Mouse (Mus musculus) cerebellum, postnatal 10 days (tissue): ENCODE measurements around the gene M1ap.

ENCODE experiments used
- DNase-seq, 2 experiments: peaks; one replicate each; pipeline ENCODE4 v3.0.0; 2021; ENCODE audit warnings: mixed read lengths in 2 of 2

Gene M1ap

DNA sequence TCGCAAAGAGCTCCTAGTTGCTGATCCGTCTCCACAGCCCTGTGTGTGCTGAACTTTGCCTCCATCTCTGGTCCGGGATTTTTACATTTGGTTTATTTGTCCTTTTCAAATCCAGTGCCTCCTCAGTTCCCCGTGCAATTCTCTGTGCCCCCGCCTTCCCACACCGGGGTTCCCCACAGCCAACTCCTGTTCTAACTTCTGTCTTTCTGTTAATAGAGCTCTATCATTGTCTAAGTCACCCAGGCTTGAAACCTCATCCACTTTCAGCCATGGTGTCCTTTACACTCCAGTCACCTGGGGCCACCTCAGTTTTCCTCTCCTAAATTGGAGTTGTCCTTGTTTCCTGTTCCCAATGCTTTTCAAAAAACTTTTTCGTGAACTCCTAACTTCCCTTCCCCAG lies 64.6 kb downstream of the M1ap start:
- no peak for DNase-seq

DNA sequence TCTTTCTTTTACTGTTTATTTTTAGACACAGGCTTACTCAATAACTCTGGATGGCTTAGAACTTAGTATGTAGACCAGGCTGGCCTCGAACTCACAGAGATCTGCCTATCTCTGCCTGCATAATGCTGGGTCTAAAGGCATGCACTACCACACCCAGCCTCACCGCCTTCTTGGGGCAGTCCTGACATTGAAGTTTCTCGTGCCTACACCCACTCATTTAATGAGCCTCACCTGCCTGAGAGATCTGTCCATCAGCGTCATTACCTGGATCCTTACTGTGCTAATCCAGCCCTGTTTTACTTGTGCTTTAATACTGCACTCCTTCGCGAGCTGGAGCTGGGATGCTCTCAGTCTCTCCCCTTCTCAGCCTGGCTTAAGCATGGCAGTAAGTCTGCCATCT lies 65.1 kb downstream of the M1ap start:
- DNase-seq: no peak

DNA sequence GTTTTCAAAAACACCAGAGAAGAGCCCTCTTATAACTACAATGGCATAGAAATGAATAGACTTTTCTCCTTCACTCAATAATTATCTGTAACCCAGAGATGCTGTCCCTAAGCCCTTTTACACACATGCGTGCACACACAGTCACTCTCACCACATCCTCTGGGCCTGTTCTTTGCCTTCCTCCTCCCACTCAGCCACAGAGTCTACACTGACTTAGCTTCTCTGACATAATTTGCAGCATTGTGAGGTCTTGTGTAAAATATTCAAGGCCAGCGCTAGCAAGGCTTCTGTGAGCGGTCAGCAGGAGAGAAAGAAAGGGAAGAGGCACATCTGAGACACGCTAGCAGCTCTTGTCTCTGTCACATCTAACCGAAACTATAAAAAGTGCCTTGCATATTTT lies 66.7 kb downstream of the M1ap start:
- DNase-seq: no peak

DNA sequence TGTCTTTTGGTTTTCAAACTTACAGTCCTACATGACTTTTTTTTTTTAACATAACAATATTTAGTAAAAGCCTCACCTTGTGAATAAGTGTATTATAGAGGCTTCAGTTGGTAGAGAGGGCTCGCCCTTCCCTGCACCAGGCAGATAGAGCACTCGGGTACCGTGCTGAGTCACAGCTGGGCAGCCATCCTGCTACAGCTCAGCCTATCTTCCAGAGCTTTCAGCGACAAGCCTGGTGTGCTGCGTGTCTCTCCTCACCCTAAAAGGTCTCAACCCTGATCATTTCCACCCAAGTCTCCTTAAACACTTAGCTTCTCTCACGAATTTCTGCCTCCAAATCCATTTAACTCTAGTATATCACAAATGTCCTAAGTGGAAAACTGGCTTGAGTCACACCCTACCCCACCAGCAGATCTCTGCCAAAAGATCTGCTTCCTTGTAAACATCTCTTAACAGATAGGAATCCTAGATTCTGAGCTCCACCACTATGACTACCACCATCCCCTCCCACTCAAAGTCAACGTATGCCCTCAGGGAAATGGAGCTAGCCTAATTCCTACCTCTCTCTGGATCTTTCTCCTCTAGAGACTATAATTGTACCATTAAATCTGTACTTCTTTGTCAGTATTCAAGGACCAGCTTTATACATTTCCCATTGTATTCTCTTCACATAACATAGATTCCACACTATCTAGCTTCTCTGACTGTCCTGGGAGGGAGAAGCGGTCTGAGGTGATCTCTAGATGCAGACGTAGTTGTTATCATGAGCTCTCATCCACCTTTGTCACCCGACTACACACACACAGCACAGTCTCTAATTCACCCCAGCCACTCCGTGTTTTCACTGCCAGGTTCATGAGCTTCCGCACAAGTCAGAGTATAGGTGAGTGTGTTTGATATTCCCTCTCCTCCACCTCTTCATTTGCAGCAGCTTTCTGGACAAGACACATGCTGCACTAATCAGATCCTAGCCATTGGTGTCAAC lies 68.1 kb downstream of the M1ap start:
- no peak for DNase-seq

DNA sequence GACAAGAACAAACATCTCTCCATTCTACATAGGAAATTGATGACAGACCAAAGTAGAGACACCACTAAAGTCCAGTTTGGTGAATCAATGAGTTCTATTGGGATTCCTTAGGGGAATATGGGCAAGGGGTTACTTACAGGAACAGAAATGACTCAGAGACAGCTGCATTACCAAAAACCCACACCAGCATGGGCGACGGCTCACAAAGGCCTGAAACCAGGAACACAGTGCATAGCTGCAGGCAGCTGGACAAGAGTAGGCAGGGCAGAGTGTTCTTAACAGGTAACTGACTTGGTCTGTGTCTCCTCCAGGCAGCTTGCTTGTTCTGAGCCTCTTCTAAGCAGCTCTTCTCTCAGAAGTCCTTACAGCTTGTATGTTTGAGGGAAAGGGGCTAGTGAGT lies 69.0 kb downstream of the M1ap start:
- no peak for DNase-seq

DNA sequence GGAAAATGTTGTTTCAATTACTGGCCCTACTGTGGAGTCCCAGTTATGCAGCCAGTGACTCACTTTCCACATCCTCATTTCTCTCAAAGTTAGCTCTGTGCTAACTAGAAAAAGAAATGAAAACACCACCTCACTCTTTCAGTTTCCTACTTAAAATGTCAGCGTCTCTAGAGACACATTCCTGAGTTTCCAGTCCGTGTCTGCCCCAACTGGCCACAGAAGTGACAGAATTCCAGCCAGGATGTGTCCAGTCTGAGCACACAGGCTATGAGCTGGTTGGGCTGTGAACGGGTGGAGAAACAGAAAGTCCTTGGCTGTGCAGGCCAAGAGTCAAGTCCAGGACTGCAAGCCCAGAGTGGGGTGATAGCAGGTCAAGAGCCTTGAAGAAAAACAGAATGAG lies 70.5 kb downstream of the M1ap start:
- no peak for DNase-seq

DNA sequence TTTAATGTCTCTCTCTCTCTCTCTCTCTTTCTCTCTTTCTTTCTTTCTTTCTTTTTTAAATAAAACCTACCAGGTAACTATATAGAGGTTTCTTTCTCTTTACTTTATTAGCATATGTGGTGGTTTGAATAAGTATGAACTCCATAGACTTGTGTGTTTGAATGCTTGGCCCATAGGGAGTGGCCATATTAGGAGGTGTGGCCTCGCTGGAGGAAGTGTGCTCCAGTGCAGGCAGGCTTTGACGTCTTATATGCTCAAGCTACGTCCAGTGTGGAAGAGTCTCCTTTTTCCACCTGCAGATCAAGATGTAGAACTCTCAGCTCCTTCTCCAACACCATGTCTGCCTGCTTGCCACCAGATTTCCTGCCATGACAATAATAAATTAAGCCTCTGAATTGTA lies 72.3 kb downstream of the M1ap start:
- no peak for DNase-seq

DNA sequence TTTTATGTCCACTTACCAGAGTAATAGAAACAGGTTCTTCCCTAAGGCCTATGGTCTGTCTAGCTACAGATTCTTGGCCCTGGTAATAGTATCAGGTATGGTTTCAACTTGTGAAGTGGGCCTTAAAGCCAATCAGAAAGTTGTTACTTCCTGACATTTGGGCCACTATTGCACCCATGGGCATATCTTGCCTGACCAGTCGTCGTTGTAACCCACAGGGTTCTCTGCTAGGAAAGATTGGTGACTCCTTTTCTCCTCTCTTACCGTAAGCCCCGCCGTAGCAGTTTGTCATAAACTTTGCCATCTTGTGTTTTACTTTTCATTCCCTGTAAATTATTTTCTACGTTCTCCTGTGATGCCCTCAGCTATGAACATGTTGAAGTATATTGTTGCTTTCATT lies 73.4 kb downstream of the M1ap start:
- no peak for DNase-seq

DNA sequence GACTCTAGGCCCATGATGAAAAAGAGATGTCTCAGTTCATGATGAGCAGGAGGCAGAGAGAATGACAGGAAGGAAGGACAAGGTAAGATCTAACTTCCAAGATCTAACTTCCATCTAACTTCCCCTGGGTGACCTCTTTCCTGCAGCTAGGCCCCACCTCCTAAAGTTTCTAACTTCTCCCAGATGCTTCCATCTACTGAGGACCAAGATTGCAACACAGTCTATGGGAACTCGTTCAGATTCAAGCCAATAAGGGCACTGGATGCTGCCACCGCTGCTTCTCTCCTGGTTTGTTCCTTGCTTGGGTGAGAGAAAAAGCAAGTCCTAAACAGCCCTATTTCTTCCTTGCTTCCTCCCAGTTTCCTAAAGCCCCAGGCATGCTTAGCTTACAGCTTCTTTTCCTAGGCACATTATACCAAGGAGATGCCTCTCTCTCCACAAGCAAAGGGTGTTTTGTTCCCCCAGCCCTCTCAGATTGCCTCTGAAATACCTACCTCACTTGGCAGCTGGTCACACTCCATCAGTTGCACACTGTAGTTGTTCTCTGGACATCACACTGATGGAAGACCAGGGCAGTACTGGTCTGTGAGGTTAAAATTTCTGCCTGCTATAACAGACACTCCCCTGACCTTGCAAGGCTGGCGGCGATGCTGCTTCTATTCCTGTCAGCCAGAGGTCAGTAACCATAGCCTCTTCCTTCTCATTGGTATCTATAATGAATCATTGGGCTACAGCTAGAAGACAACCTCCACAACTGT lies 74.3 kb downstream of the M1ap start:
- DNase-seq: no peak

DNA sequence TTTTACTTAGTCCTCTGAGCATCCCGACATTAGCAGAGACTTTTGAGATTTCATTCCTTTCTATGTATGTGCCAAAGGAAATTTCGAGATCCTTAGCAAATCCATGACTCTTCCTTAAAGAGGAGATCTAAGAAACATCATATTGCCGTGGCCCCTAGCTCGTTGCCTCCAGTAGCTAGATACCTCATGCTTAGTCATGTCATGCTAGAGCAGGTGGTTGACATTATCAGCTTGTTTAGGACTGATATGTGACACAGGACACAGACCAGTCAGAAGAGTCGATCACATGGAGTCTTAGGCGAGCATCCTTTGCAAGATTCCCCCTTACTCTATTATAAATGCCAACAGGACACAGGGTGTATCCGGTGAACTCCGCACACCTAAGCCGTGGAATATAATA lies 76.3 kb downstream of the M1ap start:
- no peak for DNase-seq

DNA sequence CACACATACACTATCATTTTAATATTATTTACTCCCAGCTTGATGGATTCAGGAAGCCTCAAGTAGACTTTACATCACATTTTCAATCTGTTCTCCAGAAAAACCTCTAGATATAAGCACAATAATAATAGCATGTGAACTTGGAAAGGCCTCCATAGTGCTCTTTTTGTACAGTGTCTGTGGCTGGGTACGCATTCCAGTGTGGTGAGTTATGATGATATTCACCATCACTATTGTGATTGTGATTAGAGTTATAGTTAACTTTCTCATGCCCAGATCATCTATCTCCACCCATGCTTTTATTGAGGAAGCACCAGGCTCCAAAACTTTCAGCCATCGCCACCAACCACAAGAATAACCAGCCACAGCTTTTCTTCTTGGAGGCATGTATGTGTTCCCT lies 77.1 kb downstream of the M1ap start:
- DNase-seq: no peak

DNA sequence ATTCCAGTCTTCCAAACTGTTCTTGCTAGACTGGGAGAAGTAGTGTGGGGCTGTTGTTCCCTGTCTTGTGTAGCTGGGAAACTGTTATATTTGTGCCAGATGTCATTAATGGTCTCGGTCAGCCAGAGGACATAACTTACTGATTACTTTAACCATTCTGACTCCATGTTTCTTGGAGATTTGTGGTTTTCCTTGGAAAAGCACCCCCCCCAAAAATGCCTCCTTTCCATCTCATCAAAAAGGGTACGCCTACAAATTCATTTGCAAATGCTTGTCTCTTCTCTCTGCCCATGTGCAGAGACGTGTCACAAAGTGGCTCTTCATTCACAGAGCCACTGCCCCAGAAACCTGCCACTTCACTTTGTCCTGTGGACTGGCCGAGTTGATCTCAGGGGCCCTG lies 77.7 kb downstream of the M1ap start:
- no peak for DNase-seq

DNA sequence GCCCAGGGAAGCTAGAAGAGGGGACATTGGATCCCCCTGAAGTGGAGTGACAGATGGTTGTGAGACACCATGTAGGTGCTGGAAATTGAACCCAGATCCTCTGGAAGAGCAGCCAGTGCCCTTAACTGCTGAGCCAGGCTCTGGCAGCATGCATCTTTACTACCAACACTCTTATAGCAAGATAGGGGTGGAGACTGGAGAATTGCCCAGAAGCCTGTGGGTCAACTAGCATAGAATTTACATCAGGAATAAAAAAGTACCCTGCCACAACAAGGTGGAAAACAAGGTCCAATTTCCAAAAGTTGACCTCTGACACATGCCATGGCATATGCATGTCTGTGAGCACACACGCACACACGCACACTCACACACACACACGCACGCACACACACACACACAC lies 78.5 kb downstream of the M1ap start:
- no peak for DNase-seq

DNA sequence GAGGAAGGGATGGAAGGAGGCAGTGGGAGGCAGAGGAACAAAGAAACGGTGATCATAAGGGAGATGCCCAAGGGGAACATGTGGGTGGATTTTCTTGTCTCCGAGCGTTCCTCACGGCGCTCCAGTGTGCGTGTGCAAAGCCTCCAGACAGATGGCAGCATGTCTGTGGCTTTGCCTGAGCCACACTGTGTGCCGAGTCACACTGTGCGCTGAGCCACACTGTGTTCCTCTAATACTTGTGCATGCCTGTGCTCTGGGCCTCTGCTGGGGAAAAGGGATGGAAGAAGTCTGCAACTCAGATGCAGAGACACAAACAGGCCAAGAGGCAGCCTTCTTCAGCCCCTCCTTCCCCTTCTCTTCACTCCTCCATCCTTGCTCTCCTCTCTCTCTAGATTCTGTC lies 80.6 kb downstream of the M1ap start:
- DNase-seq: no peak

DNA sequence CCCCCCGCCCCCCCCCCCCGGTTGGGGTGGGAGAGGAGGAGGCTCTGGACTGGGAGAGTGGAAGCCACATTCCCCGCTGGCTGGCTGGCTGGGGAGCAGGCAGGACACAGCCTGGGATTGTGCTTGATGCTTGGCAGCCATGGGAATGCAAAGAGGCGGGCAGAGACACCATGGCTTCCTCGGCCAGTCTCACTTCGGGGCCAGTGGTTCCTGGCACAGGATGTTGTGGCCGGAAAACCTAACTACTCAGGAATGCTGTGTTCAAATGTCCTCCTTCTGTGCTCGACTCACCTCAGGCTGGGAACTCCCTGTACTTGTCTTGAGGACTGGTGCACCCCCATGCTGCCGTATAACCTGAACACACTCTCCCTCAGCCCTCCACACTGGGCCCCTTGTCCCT lies 81.0 kb downstream of the M1ap start:
- DNase-seq: no peak

DNA sequence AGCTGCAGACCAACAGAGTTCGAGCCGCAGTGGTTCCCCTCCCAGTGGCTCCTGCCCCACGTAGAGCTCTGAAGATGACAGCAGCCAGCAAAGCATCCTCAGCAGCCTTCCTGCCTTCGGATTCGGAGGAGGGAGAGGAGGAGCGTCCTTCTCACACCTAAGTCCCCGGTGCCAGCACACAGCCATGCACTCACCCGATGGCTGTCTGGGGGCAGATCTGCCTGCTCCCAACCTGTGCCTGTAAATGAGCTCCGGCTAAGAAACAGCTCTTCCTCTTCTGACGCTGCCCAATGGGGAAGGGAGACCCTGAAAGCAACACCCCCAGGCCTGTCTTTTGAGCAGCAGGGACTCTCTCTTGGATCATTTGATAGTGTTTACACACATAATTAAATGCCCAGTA lies 83.1 kb downstream of the M1ap start:
- no peak for DNase-seq

DNA sequence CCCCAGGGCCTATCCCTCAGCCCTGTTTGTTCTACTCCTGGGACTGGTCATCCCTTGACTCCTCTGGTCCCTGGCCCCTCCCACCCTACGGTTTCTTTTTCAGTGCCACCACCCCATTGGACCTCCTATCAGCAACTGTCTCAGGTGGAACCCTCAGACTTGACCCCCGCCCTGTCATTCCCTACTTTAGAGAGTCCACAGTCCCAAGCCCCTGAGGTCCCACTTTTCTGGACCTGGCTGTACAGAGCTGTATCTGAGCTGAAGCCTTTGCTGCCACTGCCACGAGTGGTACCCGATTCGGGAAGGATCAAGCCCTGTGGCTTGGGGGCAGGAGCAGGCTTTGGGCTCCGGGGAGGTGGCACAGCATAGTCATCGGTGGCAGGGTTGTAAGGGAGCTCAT lies 84.4 kb downstream of the M1ap start:
- DNase-seq: no peak

DNA sequence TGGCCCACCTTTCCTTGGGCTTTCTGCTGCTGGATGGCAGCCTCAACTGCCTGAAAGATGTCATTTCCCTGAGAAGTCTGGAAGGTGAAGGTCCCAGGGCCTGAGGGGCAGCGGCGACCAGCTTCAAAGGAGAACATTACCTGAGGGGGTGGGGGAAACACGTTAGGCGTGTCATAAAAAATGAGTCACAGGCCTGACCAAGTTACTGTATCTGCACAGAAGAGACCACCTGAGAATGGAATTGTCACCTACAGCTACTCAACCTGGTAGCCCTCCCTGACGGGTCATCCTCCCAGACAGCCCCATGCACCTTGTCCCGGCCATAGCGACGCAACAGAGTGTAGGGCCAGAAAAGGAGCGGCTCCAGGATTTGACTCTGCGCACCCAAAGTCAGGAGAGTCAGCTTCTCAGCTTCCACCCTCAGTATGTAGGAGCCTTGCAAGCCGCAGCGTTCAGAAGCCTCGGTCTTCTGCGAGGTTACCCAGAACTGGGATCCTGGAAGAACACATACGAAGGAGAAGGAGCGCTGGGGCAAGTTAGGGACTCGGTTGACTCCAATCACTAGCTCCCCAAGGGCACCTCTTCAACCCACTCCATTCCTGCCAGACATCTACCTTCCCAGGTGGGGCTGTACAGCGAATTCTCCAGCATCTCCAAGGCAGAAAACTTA lies 85.4 kb downstream of the M1ap start:
- DNase-seq: no peak

DNA sequence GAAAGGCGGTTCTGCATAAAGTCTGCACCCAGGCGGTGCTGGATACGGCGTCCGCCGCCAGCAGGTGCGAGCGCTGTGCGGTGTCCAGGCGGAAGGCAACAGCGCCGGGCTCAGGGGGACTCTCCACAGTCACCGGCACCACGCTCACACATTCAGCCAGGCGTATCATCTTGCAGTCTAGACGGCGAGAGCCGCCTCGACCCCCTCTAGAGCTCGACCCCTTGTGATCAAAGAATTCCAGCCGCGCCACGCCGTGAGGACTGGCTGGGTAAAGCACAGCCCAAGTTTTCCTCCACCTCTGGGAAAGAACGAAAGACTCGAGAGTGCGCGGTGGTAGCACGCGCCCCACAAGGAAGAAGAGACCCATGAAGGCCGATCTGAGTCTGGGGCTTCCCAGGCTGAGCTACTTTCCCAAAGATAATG lies 86.1 kb downstream of the M1ap start:
- DNase-seq: peak; percentile 35 to 46

DNA sequence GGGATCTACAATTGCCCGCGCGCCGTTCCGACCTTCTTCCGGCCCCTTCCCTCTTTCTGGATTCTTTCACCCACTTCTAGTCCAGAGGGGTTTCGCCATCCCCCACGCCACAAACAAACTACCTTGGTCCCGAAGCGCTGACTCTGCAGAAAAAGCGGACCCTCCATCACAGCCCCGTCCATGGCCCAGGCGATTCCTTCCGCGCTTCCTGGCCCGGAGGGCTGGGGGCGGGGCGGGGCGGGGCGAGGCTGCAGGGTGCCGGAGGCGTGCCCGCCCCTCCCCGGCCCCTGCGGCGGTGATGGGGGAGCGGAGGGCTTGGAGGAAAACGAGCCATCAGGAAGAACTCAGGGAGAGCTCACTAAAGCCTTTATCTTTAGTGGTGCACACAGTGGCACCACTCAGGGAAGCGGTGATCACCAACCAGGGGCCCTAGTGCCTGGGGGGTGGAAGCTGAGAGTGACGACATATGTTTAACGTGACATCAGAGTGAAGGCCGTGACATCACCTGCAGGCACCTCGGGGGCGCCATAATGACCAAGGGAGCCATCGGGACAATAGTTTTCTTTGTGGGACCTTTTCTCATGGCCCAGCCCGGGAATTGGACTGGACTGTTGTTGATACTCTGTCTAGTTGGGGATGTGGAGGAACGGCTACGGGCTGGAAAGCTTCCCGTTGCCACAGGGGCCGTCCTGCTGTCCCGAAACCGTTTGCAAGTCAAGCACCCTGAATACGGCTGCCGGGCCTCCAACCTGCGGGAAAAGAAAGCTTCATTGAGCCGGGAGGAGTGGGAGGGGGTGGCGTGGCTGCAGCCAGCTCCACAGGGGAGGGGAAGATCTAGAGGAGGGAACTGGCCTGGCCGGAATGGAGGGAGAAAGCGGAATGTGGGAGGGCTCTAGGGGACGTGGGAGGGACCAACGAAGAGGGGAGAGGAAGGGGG lies 86.8 kb downstream of the M1ap start, which contains the start of the genes Dok1 and Loxl3:
TSS of gene Dok1 (minus strand) at position 223 of the 937 bp plus-strand sequence.
TSS of gene Loxl3 (plus strand) at position 925 of the 937 bp plus-strand sequence.
- peak; percentile 50 to 62 for DNase-seq

DNA sequence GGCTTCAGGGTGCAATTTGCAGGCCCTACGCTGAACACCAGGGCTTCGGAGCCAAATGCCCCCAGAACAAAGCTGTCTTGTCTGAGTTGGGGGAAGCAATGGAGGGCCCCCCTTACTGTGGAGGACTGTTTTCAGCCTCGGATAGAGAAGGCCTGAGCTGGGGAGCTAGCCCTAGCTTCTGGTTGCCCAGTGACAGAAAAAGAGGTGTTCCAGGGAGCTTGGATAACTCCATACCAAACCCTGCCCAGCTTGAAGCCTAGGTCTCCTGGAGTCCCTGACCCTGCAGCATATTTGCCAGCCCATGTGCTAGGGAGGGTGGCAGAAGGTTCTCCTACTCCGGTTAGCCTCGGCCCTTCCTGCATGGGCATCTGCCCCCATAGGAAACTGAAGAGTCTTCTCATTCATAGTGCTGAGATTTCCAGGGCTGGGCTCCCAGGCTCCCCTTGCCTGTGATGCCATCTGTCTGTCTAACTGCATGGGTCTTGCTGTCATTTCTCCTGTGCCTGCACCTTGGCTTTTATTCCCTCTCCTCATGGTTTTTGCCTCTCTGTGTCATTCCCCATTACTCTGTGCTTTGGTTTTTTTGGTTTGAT lies 87.9 kb downstream of the M1ap start:
- no peak for DNase-seq

DNA sequence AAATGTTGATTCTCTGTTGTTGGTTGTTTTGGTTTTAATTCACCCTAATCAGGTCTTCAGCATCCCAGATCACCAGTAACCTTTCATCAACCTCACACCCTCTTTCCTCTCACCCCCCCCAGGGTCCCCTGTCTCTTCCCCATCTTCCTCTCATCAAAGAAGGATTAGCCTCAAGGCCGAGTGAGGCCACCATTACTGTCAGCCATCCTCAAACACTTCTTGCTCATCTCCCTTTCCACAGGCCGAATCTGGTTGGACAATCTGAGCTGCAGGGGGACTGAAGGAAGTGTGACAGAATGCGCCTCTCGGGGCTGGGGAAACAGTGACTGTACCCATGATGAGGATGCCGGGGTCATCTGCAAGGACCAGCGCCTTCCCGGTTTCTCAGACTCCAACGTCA lies 90.5 kb downstream of the M1ap start:
- no peak for DNase-seq
